Comparison of ENCODE assay signal across 8 mouse cellular contexts in the genomic region with DNA sequence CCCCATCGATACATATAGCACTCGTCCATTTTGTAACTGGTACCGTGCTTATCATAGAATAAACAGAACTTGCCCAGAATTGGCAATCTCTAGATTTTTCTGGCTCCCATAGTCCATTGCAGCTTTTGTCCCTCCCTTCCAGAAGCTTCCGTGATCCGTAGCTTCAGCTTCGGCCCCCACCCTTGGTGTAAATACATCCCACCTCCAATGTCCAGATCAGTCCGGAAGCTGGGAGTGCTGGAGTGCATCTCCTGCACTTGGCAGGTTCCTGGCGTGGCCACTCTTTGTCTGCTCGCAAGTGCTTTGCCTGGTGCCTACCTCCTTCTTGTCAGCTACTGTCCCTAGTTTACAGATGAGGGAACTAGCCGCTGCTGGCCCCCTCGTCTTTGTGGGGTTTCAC. TPM values are rescaled to one million over a fixed set of nuclear protein-coding genes. Genes with fewer than 3 reads are reported as not detected.
DNase-seq lines count a peak whose midpoint lies in the region; ATAC-seq and TF ChIP-seq lines count a peak whose summit lies in the region.

No protein-coding gene starts in this region.

- H3K4me3 ChIP-seq in layer of hippocampus, adult 2 months: no peak overlapping the region
- no peak overlapping the region for H3K4me3 ChIP-seq in heart, embryonic 11.5 days (ENCODE audit: low read depth, low read length)
- H3K4me3 ChIP-seq in limb, embryonic 10.5 days: no peak overlapping the region
- no peak overlapping the region for H3K4me3 ChIP-seq in neural tube, embryonic 15.5 days (replicated peaks)

- peak overlapping the region; percentile 44 for H3K4me2 ChIP-seq in heart, embryonic 11.5 days
- H3K4me2 ChIP-seq in neural tube, embryonic 15.5 days: no peak overlapping the region

- no peak for TF ChIP-seq CTCF in layer of hippocampus, adult 2 months (conservative IDR thresholded peaks at IDR 0.05)

- H3K9ac ChIP-seq in heart, embryonic 11.5 days (ENCODE audit: low read depth, low read length): peak overlapping the region; percentile 44
- H3K9ac ChIP-seq in neural tube, embryonic 15.5 days (replicated peaks): no peak overlapping the region

- H3K4me1 ChIP-seq in heart, embryonic 11.5 days (ENCODE audit: control insufficient read depth, insufficient read depth, low read length): peaks cover 52% of the 10 kb centered on the region
- peaks cover 38% of the 10 kb centered on the region for H3K4me1 ChIP-seq in limb, embryonic 10.5 days
- H3K4me1 ChIP-seq in neural tube, embryonic 15.5 days: peaks cover 32% of the 10 kb centered on the region

- WGBS in heart, embryonic 11.5 days (ENCODE audit: insufficient replicate concordance): 20% methylated on average over 11 of the region's 11 CpGs
- 69% methylated on average over 11 of the region's 11 CpGs for WGBS in limb, embryonic 10.5 days
- 37% methylated on average over 11 of the region's 11 CpGs for WGBS in neural tube, embryonic 15.5 days

- DNase-seq in layer of hippocampus, adult 2 months (ENCODE audit: low spot score in 2 of 2): no peak
- DNase-seq in layer of hippocampus, adult 9-10 months (ENCODE audit: low spot score): no peak
- DNase-seq in limb, embryonic 10.5 days (ENCODE audit: low spot score): no peak
- DNase-seq in yolk sac, embryonic 10.5 days (ENCODE audit: low spot score): no peak
- no peak for DNase-seq in left cerebral cortex, adult 18-20 months (ENCODE audit: low spot score in 2 of 2)

- no peaks in the 10 kb centered on the region for H3K9me3 ChIP-seq in heart, embryonic 11.5 days (replicated peaks; ENCODE audit: control insufficient read depth, low read length)
- H3K9me3 ChIP-seq in limb, embryonic 10.5 days (replicated peaks): no peaks in the 10 kb centered on the region
- H3K9me3 ChIP-seq in neural tube, embryonic 15.5 days (replicated peaks): no peaks in the 10 kb centered on the region

- peak; percentile 24; the same call in 1 of the 2 replicates for ATAC-seq in heart, embryonic 11.5 days (replicated peaks; ENCODE audit: insufficient number of reproducible peaks, low FRiP score, low TSS enrichment)
- ATAC-seq in neural tube, embryonic 15.5 days (ENCODE audit: low FRiP score): no peak
- no peak for ATAC-seq in CD4-positive, CD25-positive, alpha-beta regulatory T cell, adult 4 months

- peaks cover 4% of the 10 kb centered on the region; the same call in 1 of the 2 replicates for H3K36me3 ChIP-seq in heart, embryonic 11.5 days (ENCODE audit: control insufficient read depth, insufficient read depth, low read length)
- H3K36me3 ChIP-seq in limb, embryonic 10.5 days: peaks cover 49% of the 10 kb centered on the region
- peaks cover 18% of the 10 kb centered on the region for H3K36me3 ChIP-seq in neural tube, embryonic 15.5 days

- H3K27me3 ChIP-seq in heart, embryonic 11.5 days (ENCODE audit: control insufficient read depth, insufficient read depth, low read length): no peaks in the 10 kb centered on the region
- H3K27me3 ChIP-seq in limb, embryonic 10.5 days (ENCODE audit: low read depth, poor library complexity, severe bottlenecking): no peaks in the 10 kb centered on the region
- H3K27me3 ChIP-seq in neural tube, embryonic 15.5 days (replicated peaks): no peaks in the 10 kb centered on the region

- peak overlapping the region; percentile 81 for H3K27ac ChIP-seq in layer of hippocampus, adult 2 months
- peak overlapping the region; percentile 91 for H3K27ac ChIP-seq in heart, embryonic 11.5 days (ENCODE audit: low read depth, low read length)
- H3K27ac ChIP-seq in limb, embryonic 10.5 days: peak overlapping the region; percentile 81
- peak overlapping the region; percentile 54 for H3K27ac ChIP-seq in neural tube, embryonic 15.5 days (replicated peaks)

RNA-seq across cellular contexts. Expression of gene Fam129b, which starts 32.9 kb away (rescaled TPM):
- total RNA-seq in layer of hippocampus, adult 2 months (2021): 10 to 100 TPM; 14.5 to 14.9 TPM
- polyA plus RNA-seq in heart, embryonic 11.5 days (2014; fragmentation: Nextera tagmentation; extraction: Ambion mirVana): 21.5 and 24.2 TPM in 2 replicates
- polyA plus RNA-seq in limb, embryonic 10.5 days (2016; fragmentation: Nextera tagmentation; extraction: Ambion mirVana): 40.9 and 47.9 TPM in 2 replicates
- 30.7 and 34.7 TPM in 2 replicates for polyA plus RNA-seq in neural tube, embryonic 15.5 days (2015; fragmentation: Nextera tagmentation; extraction: Ambion mirVana)
- 1 to 10 TPM in 1 of 2 experiments, under 1 TPM in 1; 0.97 to 1.0 TPM for polyA plus RNA-seq in CD4-positive, CD25-positive, alpha-beta regulatory T cell, adult 4 months (2017; shearing (Covaris generic))
- total RNA-seq in left cerebral cortex, adult 18-20 months (2021): 10 to 100 TPM; 29.6 to 35.3 TPM

RNA-seq across cellular contexts. Expression of gene Rpl12, which starts 52.6 kb away (rescaled TPM):
- total RNA-seq in layer of hippocampus, adult 2 months (2021): 100 to 1,000 TPM; 115 to 125 TPM
- 131 and 158 TPM in 2 replicates for polyA plus RNA-seq in heart, embryonic 11.5 days (2014; fragmentation: Nextera tagmentation; extraction: Ambion mirVana)
- 194 and 232 TPM in 2 replicates for polyA plus RNA-seq in limb, embryonic 10.5 days (2016; fragmentation: Nextera tagmentation; extraction: Ambion mirVana)
- 104 and 116 TPM in 2 replicates for polyA plus RNA-seq in neural tube, embryonic 15.5 days (2015; fragmentation: Nextera tagmentation; extraction: Ambion mirVana)
- 100 to 1,000 TPM in 1 of 2 experiments, 10 to 100 TPM in 1; 43.5 to 613 TPM for polyA plus RNA-seq in CD4-positive, CD25-positive, alpha-beta regulatory T cell, adult 4 months (2017; shearing (Covaris generic))
- 100 to 1,000 TPM; 114 to 120 TPM for total RNA-seq in left cerebral cortex, adult 18-20 months (2021)

RNA-seq across cellular contexts. Expression of gene Lrsam1, which starts 52.6 kb away (rescaled TPM):
- total RNA-seq in layer of hippocampus, adult 2 months (2021): 10 to 100 TPM; 36.8 to 37.9 TPM
- 6.7 and 7.4 TPM in 2 replicates for polyA plus RNA-seq in heart, embryonic 11.5 days (2014; fragmentation: Nextera tagmentation; extraction: Ambion mirVana)
- polyA plus RNA-seq in limb, embryonic 10.5 days (2016; fragmentation: Nextera tagmentation; extraction: Ambion mirVana): 5.3 and 7.5 TPM in 2 replicates
- 22.0 and 23.5 TPM in 2 replicates for polyA plus RNA-seq in neural tube, embryonic 15.5 days (2015; fragmentation: Nextera tagmentation; extraction: Ambion mirVana)
- 10 to 100 TPM in 1 of 2 experiments, 1 to 10 TPM in 1; 5.5 to 11.1 TPM for polyA plus RNA-seq in CD4-positive, CD25-positive, alpha-beta regulatory T cell, adult 4 months (2017; shearing (Covaris generic))
- 10 to 100 TPM; 38.7 to 44.6 TPM for total RNA-seq in left cerebral cortex, adult 18-20 months (2021)

Comparison
In these comparisons a context has a peak if more than half of its experiments do, and no peak if none do; other contexts are left out.
1. RNA of gene Fam129b, which starts 32.9 kb away (polyA plus RNA-seq): 40.9 to 47.9 TPM in limb, embryonic 10.5 days, 30.7 to 34.7 TPM in neural tube, embryonic 15.5 days and 21.5 to 24.2 TPM in heart, embryonic 11.5 days; 0.97 to 1.0 TPM in CD4-positive, CD25-positive, alpha-beta regulatory T cell, adult 4 months; every median in the first group is over 10 times any median in the second.
2. Peak in every context shown above with its lines, with median percentiles within 50 percentile points of each other: H3K27ac ChIP-seq.